Mouse (Mus musculus) Patski (cell line): Measurements from ENCODE around the gene Ubqln2. TPM values are rescaled to one million over a fixed set of nuclear protein-coding genes. Genes with fewer than 3 reads are reported as not detected.

Experiments
- ATAC-seq: fragments of 100-300 bp; one replicate; pipeline ENCODE4 v1.8.0; 2021
- CTCF ChIA-PET: fragments of 350-600 bp; sonication (Branson Sonifier 250); formaldehyde crosslinking; loops from one replicate; lab custom pipeline; 2022; ENCODE audit warnings: inconsistent platforms; lab: Charles Lee
- POLR2A ChIA-PET: fragments of 350-600 bp; sonication (Branson Sonifier 250); formaldehyde crosslinking; loops from one replicate; lab custom pipeline; 2022; ENCODE audit warnings: antibody characterized with exemption, inconsistent platforms; lab: Charles Lee
- DNase-seq: peaks from one replicate; pipeline ENCODE4 v3.0.0-alpha.2; 2011; ENCODE audit warnings: low read depth, low spot score
- H3K27me3 ChIP-seq: fragments of 371-371 bp; one replicate; pipeline ENCODE4 v1.5.1; 2021
- CTCF ChIP-seq: fragments of 100-300 bp; IDR thresholded peaks from one replicate; pipeline ENCODE4 v1.5.1; 2021
- in situ Hi-C: fragments of 300-500 bp; cut with MboI; formaldehyde crosslinking; loops from 3 replicates; pipeline ENCODE4 v1.11.1; 2018; ENCODE audit warnings: low pct_unique_long_range_greater_than_20kb, mixed read lengths
- polyA plus RNA-seq: library from polyadenylated mRNA; unstranded; gene quantifications from one replicate; pipeline ENCODE4 v1.2.3, GENCODE M21; 2021

The Ubqln2 gene
- 66.4 TPM for polyA plus RNA-seq

GRCm38 (mm10) chrX:153497688-153498516 lies at the start of gene Ubqln2:
TSS of gene Ubqln2 (plus strand) at chrX:153498227.
- CTCF ChIA-PET = interaction anchor here (1.1 kb wide), 1 partner anchor 79 kb away, joined by 3 read pairs; no protein-coding TSS in a partner anchor

GRCm38 (mm10) chrX:153451946-153452345 lies 46.1 kb upstream of the Ubqln2 start:
- in situ Hi-C loops = no loop called here
- no peak for TF ChIP-seq CTCF
- DNase-seq = no peak
- CTCF ChIA-PET = no interaction called here
- no peak for ATAC-seq
- POLR2A ChIA-PET = no interaction called here
- H3K27me3 ChIP-seq = peaks cover 7% of the 10 kb centered on the region

More at GRCm38 (mm10) chrX:153497688-153498516, at the start of gene Ubqln2:
- peak; percentile 27 for DNase-seq
- in situ Hi-C loops = no loop called here
- peak; percentile 98 for ATAC-seq
- peaks cover 13% of the 10 kb centered on the region for H3K27me3 ChIP-seq
- POLR2A ChIA-PET = interaction anchor here (1.0 kb wide), 1 partner anchor 43 kb away, joined by 3 read pairs; no protein-coding TSS in a partner anchor
- no peak for TF ChIP-seq CTCF

- peaks cover 11% of the 10 kb centered on the region for H3K27me3 ChIP-seq
- CTCF ChIA-PET = interaction anchor here (1.8 kb wide), 1 partner anchor 11 kb away, joined by 3 read pairs; no protein-coding TSS in a partner anchor
- POLR2A ChIA-PET = no interaction called here
- ATAC-seq = no peak
- no peak for TF ChIP-seq CTCF
- in situ Hi-C loops = no loop called here
- DNase-seq = no peak
These were observed 21.2 kb upstream of the Ubqln2 start for GRCm38 (mm10) chrX:153476760-153477248.

GRCm38 (mm10) chrX:153492326-153492725 lies 5.7 kb upstream of the Ubqln2 start:
- no peak for TF ChIP-seq CTCF
- in situ Hi-C loops = no loop called here
- CTCF ChIA-PET = no interaction called here
- DNase-seq = no peak
- POLR2A ChIA-PET = interaction anchor here (0.7 kb wide), 1 partner anchor 262 kb away, joined by 4 read pairs; no protein-coding TSS in a partner anchor
- peaks cover 31% of the 10 kb centered on the region for H3K27me3 ChIP-seq
- ATAC-seq = no peak

- in situ Hi-C loops = no loop called here
- CTCF ChIA-PET = interaction anchor here (1.1 kb wide), 1 partner anchor 80 kb away, joined by 3 read pairs; no protein-coding TSS in a partner anchor
- POLR2A ChIA-PET = interaction anchor here (1.0 kb wide), 1 partner anchor 42 kb away, joined by 3 read pairs; no protein-coding TSS in a partner anchor
- no peak for TF ChIP-seq CTCF
- peaks cover 13% of the 10 kb centered on the region for H3K27me3 ChIP-seq
- ATAC-seq (peak; percentile 13), DNase-seq (no peak)
These were observed 752 bp downstream of the Ubqln2 start for GRCm38 (mm10) chrX:153498665-153499293.

- no peak for ATAC-seq
- in situ Hi-C loops = loop anchor here (10.0 kb wide), 1 partner anchor 205 kb away; no protein-coding TSS in a partner anchor
- ChIA-PET POLR2A (no interaction called here), CTCF (interaction anchor here (1.1 kb wide), 1 partner anchor 80 kb away, joined by 3 read pairs; no protein-coding TSS in a partner anchor)
- TF ChIP-seq CTCF = no peak
- no peak for DNase-seq
- H3K27me3 ChIP-seq = peaks cover 13% of the 10 kb centered on the region
These were observed 1.4 kb downstream of the Ubqln2 start for GRCm38 (mm10) chrX:153499294-153500046.

- no peak for TF ChIP-seq CTCF
- peaks cover 13% of the 10 kb centered on the region for H3K27me3 ChIP-seq
- ATAC-seq (no peak), DNase-seq (no peak)
- CTCF ChIA-PET = no interaction called here
- POLR2A ChIA-PET = no interaction called here
- in situ Hi-C loops = loop anchor here (10.0 kb wide), 1 partner anchor 205 kb away; no protein-coding TSS in a partner anchor
These were observed 2.0 kb downstream of the Ubqln2 start for GRCm38 (mm10) chrX:153500047-153500345.

GRCm38 (mm10) chrX:153505954-153506353 lies 7.9 kb downstream of the Ubqln2 start:
- ATAC-seq = no peak
- ChIA-PET POLR2A (interaction anchor here (0.9 kb wide), 1 partner anchor 82 kb away, joined by 8 read pairs; no protein-coding TSS in a partner anchor), CTCF (interaction anchor here (0.7 to 1.9 kb wide), 2 partner anchors 9 to 22 kb away, joined by 3 to 6 read pairs; no protein-coding TSS in a partner anchor)
- peaks cover 3% of the 10 kb centered on the region for H3K27me3 ChIP-seq
- no peak for TF ChIP-seq CTCF
- in situ Hi-C loops = loop anchor here (5.0 to 10.0 kb wide), 2 partner anchors 119 to 199 kb away; no protein-coding TSS in a partner anchor
- DNase-seq = no peak

- peaks cover 13% of the 10 kb centered on the region for H3K27me3 ChIP-seq
- ATAC-seq (no peak), DNase-seq (no peak)
- ChIA-PET POLR2A (no interaction called here), CTCF (interaction anchor here (1.2 kb wide), 1 partner anchor 9 kb away, joined by 3 read pairs; no protein-coding TSS in a partner anchor)
- in situ Hi-C loops = no loop called here
- no peak for TF ChIP-seq CTCF
These were observed 17.5 kb downstream of the Ubqln2 start for GRCm38 (mm10) chrX:153515491-153515890.
